Mouse (Mus musculus) forebrain, postnatal 0 days (tissue): ENCODE measurements around the gene Npepl1. TPM values are rescaled to one million over a fixed set of nuclear protein-coding genes. Genes with fewer than 3 reads are reported as not detected.

Source experiments
- ATAC-seq: fragments of 200-750 bp; cut with Nextera tagmentation; 2 replicates; pipeline ENCODE4 v1.8.0; 2017; ENCODE audit warnings: mild to moderate bottlenecking, moderate library complexity
- DNase-seq: peaks from one replicate; pipeline ENCODE4 v3.0.0-alpha.2; 2015
- H3K27ac ChIP-seq: fragments of 300-500 bp; sonication (generic); 2 replicates; pipeline ENCODE4 v1.5.1; 2014; ENCODE audit warnings: low read depth, mild to moderate bottlenecking, antibody characterized with exemption, low read length, moderate library complexity, mixed read lengths
- H3K27me3 ChIP-seq: fragments of 300-500 bp; sonication (generic); 2 replicates; pipeline ENCODE4 v1.6.1; 2014; ENCODE audit warnings: mild to moderate bottlenecking, low read length, mixed read lengths; ENCODE audit not compliant: insufficient read depth
- H3K36me3 ChIP-seq: fragments of 300-500 bp; sonication (generic); 2 replicates; pipeline ENCODE4 v1.6.1; 2014; ENCODE audit warnings: mild to moderate bottlenecking, moderate library complexity; ENCODE audit not compliant: insufficient read depth
- H3K4me1 ChIP-seq: fragments of 300-500 bp; sonication (generic); 2 replicates; pipeline ENCODE4 v1.6.1; 2014; ENCODE audit warnings: antibody characterized with exemption; ENCODE audit not compliant: insufficient read depth
- H3K4me2 ChIP-seq: fragments of 300-500 bp; sonication (generic); 2 replicates; pipeline ENCODE4 v1.6.1; 2014; ENCODE audit warnings: low read depth, mild to moderate bottlenecking, moderate library complexity
- H3K4me3 ChIP-seq: fragments of 300-500 bp; sonication (generic); 2 replicates; pipeline ENCODE4 v1.5.1; 2014; ENCODE audit warnings: low read depth, low read length, mixed read lengths
- H3K9ac ChIP-seq: fragments of 300-500 bp; sonication (generic); 2 replicates; pipeline ENCODE4 v1.6.1; 2014; ENCODE audit warnings: mild to moderate bottlenecking
- H3K9me3 ChIP-seq: fragments of 300-500 bp; sonication (generic); 2 replicates; pipeline ENCODE4 v1.6.1; 2016; ENCODE audit warnings: low read length
- CTCF ChIP-seq: sonication (generic); IDR thresholded peaks from 2 replicates; pipeline ENCODE4 v1.5.1; 2016; ENCODE audit warnings: antibody characterized with exemption, control low read depth, low read depth
- WGBS: fragments of 180-500 bp; shearing (Covaris S2); extraction: QIAGEN DNeasy Blood & Tissue Kit; methylation state at CpG from one replicate; pipeline ENCODE4 v1.1.7; 2014; 5-methylcytosine and 5-hydroxymethylcytosine counted together
- polyA plus RNA-seq: library from polyadenylated mRNA; unstranded; fragments of >200 nt; fragmentation: Nextera tagmentation; extraction: Ambion mirVana; gene quantifications from 2 replicates; pipeline ENCODE4 v1.2.1, GENCODE M21; 2015
- total RNA-seq: library from RNA; depleted of rRNA; stranded (reverse); fragments of >200 nt; gene quantifications from 2 replicates; pipeline ENCODE4 v1.2.3, GENCODE M21; 2014; rRNA removed

The Npepl1 gene
- 9.5 and 15.1 TPM in 2 replicates for total RNA-seq
- 17.0 TPM in 2 replicates for polyA plus RNA-seq

GRCm38 (mm10) chr2:174109991-174110782 lies at the start of gene Npepl1:
Npepl1 (plus strand) TSS chr2:174110349.
- WGBS: 3% methylated on average over 56 of the region's 90 CpGs
- peak; percentile 52 for DNase-seq

GRCm38 (mm10) chr2:174061219-174061618 lies 48.9 kb upstream of the Npepl1 start:
- no peaks in the 10 kb centered on the region for H3K4me1 ChIP-seq
- DNase-seq (no peak), ATAC-seq (no peak)
- H3K27me3 ChIP-seq: no peaks in the 10 kb centered on the region
- no peak overlapping the region for H3K4me3 ChIP-seq
- no peaks in the 10 kb centered on the region for H3K36me3 ChIP-seq
- H3K9me3 ChIP-seq: no peaks in the 10 kb centered on the region
- no peak overlapping the region for H3K27ac ChIP-seq
- no peak for TF ChIP-seq CTCF
- no peak overlapping the region for H3K9ac ChIP-seq
- 6% methylated on average over 2 of the region's 2 CpGs for WGBS
- no peak overlapping the region for H3K4me2 ChIP-seq

More at GRCm38 (mm10) chr2:174109991-174110782, at the start of gene Npepl1:
- Histone ChIP-seq H3K4me2 (peak within 1 kb of the TSS; percentile 72), H3K4me1 (0 out of 2 replicates have a peak, but pooled peaks cover 4% of the 10 kb centered on the region), H3K9me3 (no peaks in the 10 kb centered on the region), H3K27me3 (no peaks in the 10 kb centered on the region), H3K9ac (peak within 1 kb of the TSS; percentile 61), H3K27ac (peak within 1 kb of the TSS; percentile 59), H3K36me3 (0 out of 2 replicates have a peak, but pooled peaks cover 6% of the 10 kb centered on the region), H3K4me3 (peak within 1 kb of the TSS; percentile 43)
- TF ChIP-seq CTCF: no peak
- peak; percentile 88 for ATAC-seq

GRCm38 (mm10) chr2:174063074-174063473 lies 47.1 kb upstream of the Npepl1 start:
- ATAC-seq (no peak), DNase-seq (no peak)
- Histone ChIP-seq H3K9ac (no peak overlapping the region), H3K4me2 (no peak overlapping the region), H3K4me3 (no peak overlapping the region), H3K27ac (no peak overlapping the region), H3K9me3 (no peaks in the 10 kb centered on the region), H3K27me3 (no peaks in the 10 kb centered on the region), H3K4me1 (no peaks in the 10 kb centered on the region), H3K36me3 (no peaks in the 10 kb centered on the region)
- no peak for TF ChIP-seq CTCF
- WGBS: 86% methylated on average over 6 of the region's 6 CpGs

GRCm38 (mm10) chr2:174063527-174064211 lies 46.5 kb upstream of the Npepl1 start:
- ATAC-seq (no peak), DNase-seq (no peak)
- Histone ChIP-seq H3K4me3 (no peak overlapping the region), H3K36me3 (no peaks in the 10 kb centered on the region), H3K9me3 (no peaks in the 10 kb centered on the region), H3K27ac (no peak overlapping the region), H3K4me1 (no peaks in the 10 kb centered on the region), H3K27me3 (no peaks in the 10 kb centered on the region), H3K9ac (no peak overlapping the region), H3K4me2 (no peak overlapping the region)
- no peak for TF ChIP-seq CTCF
- 86% methylated on average over 9 of the region's 9 CpGs for WGBS

- H3K9ac ChIP-seq: no peak overlapping the region
- no peak for TF ChIP-seq CTCF
- ATAC-seq (no peak), DNase-seq (no peak)
- H3K4me1 ChIP-seq: no peaks in the 10 kb centered on the region
- H3K4me2 ChIP-seq: no peak overlapping the region
- H3K9me3 ChIP-seq: no peaks in the 10 kb centered on the region
- H3K27me3 ChIP-seq: no peaks in the 10 kb centered on the region; the same call in 1 of the 2 replicates
- H3K27ac ChIP-seq: no peak overlapping the region
- WGBS: 74% methylated on average over 6 of the region's 6 CpGs
- H3K36me3 ChIP-seq: no peaks in the 10 kb centered on the region
- no peak overlapping the region for H3K4me3 ChIP-seq
These were observed 42.2 kb upstream of the Npepl1 start for GRCm38 (mm10) chr2:174067793-174068419.

- WGBS: 57% methylated on average over 3 of the region's 3 CpGs
- Histone ChIP-seq H3K36me3 (no peaks in the 10 kb centered on the region), H3K4me2 (no peak overlapping the region), H3K27me3 (no peaks in the 10 kb centered on the region; the same call in 1 of the 2 replicates), H3K27ac (no peak overlapping the region), H3K4me3 (no peak overlapping the region), H3K9me3 (no peaks in the 10 kb centered on the region), H3K4me1 (no peaks in the 10 kb centered on the region), H3K9ac (no peak overlapping the region)
- DNase-seq (no peak), ATAC-seq (no peak)
- no peak for TF ChIP-seq CTCF
These were observed 40.6 kb upstream of the Npepl1 start for GRCm38 (mm10) chr2:174069532-174070049.
